Mouse (Mus musculus) heart, postnatal 14 days (tissue): Measurements from ENCODE around the gene 1700102P08Rik. TPM values are rescaled to one million over a fixed set of nuclear protein-coding genes. Genes with fewer than 3 reads are reported as not detected.
A peak's percentile ranks its signal among the peaks of the same experiment; 100 is the strongest.

Experiments used
- DNase-seq, 2 experiments: peaks; one replicate each; pipeline ENCODE4 v3.0.0; 2021 to 2022
- intact Hi-C: fragments of 180-260 bp; cut with DNase I; formaldehyde crosslinking; loops from one replicate; pipeline ENCODE4 v1.15.1; 2025
- long read RNA-seq, 2 experiments: library from polyadenylated mRNA; stranded (forward); transcript quantifications; one replicate each; pipeline ENCODE4 v2.0.0; 2021
- total RNA-seq, 2 experiments: library from RNA; stranded (reverse); gene quantifications; 2 replicates each; pipeline ENCODE4 v1.2.3; 2021

Gene 1700102P08Rik
- total RNA-seq, result under 1 TPM; 0.67 to 0.90 TPM
- long read RNA-seq, experiment 1, result 0 reads
- long read RNA-seq, experiment 2, result 0 reads

GRCm38 (mm10) chr9:108392676-108393075 is at the start of gene 1700102P08Rik:
1700102P08Rik (plus strand) TSS chr9:108392805.
- intact Hi-C loops, result no loop called here
- DNase-seq, result no peak

GRCm38 (mm10) chr9:108343331-108343730 is 49.3 kb upstream of the 1700102P08Rik start:
- DNase-seq, result no peak
- intact Hi-C loops, result no loop called here

- intact Hi-C loops, result no loop called here
- DNase-seq, result no peak
Measured at GRCm38 (mm10) chr9:108343835-108344234, 48.8 kb upstream of the 1700102P08Rik start.

GRCm38 (mm10) chr9:108344471-108344870 is 48.1 kb upstream of the 1700102P08Rik start:
- no peak for DNase-seq

GRCm38 (mm10) chr9:108347024-108347423 is 45.6 kb upstream of the 1700102P08Rik start:
- intact Hi-C loops, result loop anchor here (2.0 kb wide), 1 partner anchor 38 kb away; no protein-coding TSS in a partner anchor
- no peak for DNase-seq

More at GRCm38 (mm10) chr9:108344471-108344870, 48.1 kb upstream of the 1700102P08Rik start:
- intact Hi-C loops, result no loop called here

- intact Hi-C loops, result loop anchor here (2.0 kb wide), 1 partner anchor 39 kb away; no protein-coding TSS in a partner anchor
- peak; percentile 93 for DNase-seq
Measured at GRCm38 (mm10) chr9:108347540-108348289, 44.9 kb upstream of the 1700102P08Rik start, which contains the start of gene Usp4. Usp4 (plus strand) TSS chr9:108347853.

GRCm38 (mm10) chr9:108348290-108348680 is 44.3 kb upstream of the 1700102P08Rik start:
- no peak for DNase-seq

GRCm38 (mm10) chr9:108349727-108350126 is 42.9 kb upstream of the 1700102P08Rik start:
- intact Hi-C loops, result no loop called here
- DNase-seq, result no peak

More at GRCm38 (mm10) chr9:108348290-108348680, 44.3 kb upstream of the 1700102P08Rik start:
- intact Hi-C loops, result no loop called here

- intact Hi-C loops, result no loop called here
- no peak for DNase-seq
Measured at GRCm38 (mm10) chr9:108378234-108378633, 14.4 kb upstream of the 1700102P08Rik start.

- no peak for DNase-seq
- intact Hi-C loops, result no loop called here
Measured at GRCm38 (mm10) chr9:108378736-108379135, 13.9 kb upstream of the 1700102P08Rik start.

GRCm38 (mm10) chr9:108379294-108379693 is 13.3 kb upstream of the 1700102P08Rik start:
- no peak for DNase-seq
- intact Hi-C loops, result no loop called here

- intact Hi-C loops, result loop anchor here (5.0 kb wide), 1 partner anchor 71 kb away; no protein-coding TSS in a partner anchor
- DNase-seq, result no peak
Measured at GRCm38 (mm10) chr9:108381382-108381781, 11.2 kb upstream of the 1700102P08Rik start.

- intact Hi-C loops, result no loop called here
- no peak for DNase-seq
Measured at GRCm38 (mm10) chr9:108385006-108385405, 7.6 kb upstream of the 1700102P08Rik start.

GRCm38 (mm10) chr9:108386816-108387215 is 5.8 kb upstream of the 1700102P08Rik start:
- intact Hi-C loops, result no loop called here
- DNase-seq, result no peak

GRCm38 (mm10) chr9:108388601-108389000 is 4.0 kb upstream of the 1700102P08Rik start:
- intact Hi-C loops, result no loop called here
- no peak for DNase-seq

- intact Hi-C loops, result no loop called here
Measured at GRCm38 (mm10) chr9:108389220-108389619, 3.4 kb upstream of the 1700102P08Rik start.

GRCm38 (mm10) chr9:108394191-108394590 is 1.6 kb downstream of the 1700102P08Rik start:
- DNase-seq, result no peak
- intact Hi-C loops, result no loop called here

More at GRCm38 (mm10) chr9:108389220-108389619, 3.4 kb upstream of the 1700102P08Rik start:
- DNase-seq, result no peak

- intact Hi-C loops, result no loop called here
Measured at GRCm38 (mm10) chr9:108395427-108395826, 2.8 kb downstream of the 1700102P08Rik start.

GRCm38 (mm10) chr9:108398324-108398723 is 5.7 kb downstream of the 1700102P08Rik start:
- DNase-seq, result no peak
- intact Hi-C loops, result no loop called here

More at GRCm38 (mm10) chr9:108395427-108395826, 2.8 kb downstream of the 1700102P08Rik start:
- DNase-seq, result no peak

- intact Hi-C loops, result no loop called here
- DNase-seq, result peak; percentile 5 to 39
Measured at GRCm38 (mm10) chr9:108401186-108401960, 8.8 kb downstream of the 1700102P08Rik start.

GRCm38 (mm10) chr9:108403081-108403480 is 10.5 kb downstream of the 1700102P08Rik start:
- DNase-seq, result no peak
- intact Hi-C loops, result no loop called here
